Mouse (Mus musculus) thymus, adult 2 months (tissue): ENCODE results near the gene Cntnap3.

Source experiments
- CTCF ChIP-seq: fragments of 200-500 bp; IDR thresholded peaks from 2 replicates; pipeline ENCODE4 v1.5.1; 2012; ENCODE audit warnings: mild to moderate bottlenecking, control low read depth, low read length, moderate library complexity, borderline replicate concordance; ENCODE audit not compliant: control insufficient read depth, poor library complexity, insufficient read depth; ENCODE audit errors: extremely low read depth
- POLR2A ChIP-seq: fragments of 200-500 bp; IDR thresholded peaks from 2 replicates; pipeline ENCODE4 v1.6.1; 2012; ENCODE audit warnings: mild to moderate bottlenecking, low read length, control low read depth, moderate library complexity; ENCODE audit not compliant: control insufficient read depth, poor library complexity, insufficient read depth; ENCODE audit errors: extremely low read depth

DNA sequence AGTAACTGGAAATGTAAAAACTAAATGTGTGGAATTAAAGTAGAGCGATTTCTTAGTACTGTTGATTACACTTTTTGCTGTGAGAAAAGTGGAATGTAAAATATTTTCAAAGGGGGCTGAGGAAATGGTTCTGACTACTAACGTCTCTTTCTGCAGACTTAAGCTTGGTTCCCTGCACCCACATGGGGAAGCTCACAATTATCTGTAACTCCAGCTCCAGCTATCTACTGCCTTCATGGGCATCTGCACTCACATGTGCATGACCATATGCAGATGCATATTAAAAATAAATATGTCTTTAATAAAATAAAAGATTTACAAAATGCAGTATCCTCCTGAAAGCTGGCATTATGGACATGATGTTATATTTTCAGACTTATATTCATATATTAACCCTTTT is 187.0 kb downstream of the Cntnap3 start:
- TF ChIP-seq POLR2A, result no peak
- no peak for TF ChIP-seq CTCF
